Mouse (Mus musculus) heart, embryonic 14.5 days (tissue): Measurements from ENCODE around the gene Adcy2. TPM values are rescaled to one million over a fixed set of nuclear protein-coding genes. Genes with fewer than 3 reads are reported as not detected.
A peak's percentile ranks its signal among the peaks of the same experiment; 100 is the strongest.

ENCODE experiments used
- ATAC-seq: fragments of 200-750 bp; cut with Nextera tagmentation; 2 replicates; pipeline ENCODE4 v1.8.0; 2017; ENCODE audit warnings: low read depth, moderate TSS enrichment; ENCODE audit not compliant: insufficient number of reproducible peaks, insufficient read depth, low FRiP score
- H3K27ac ChIP-seq, 2 experiments: fragments of 200-500 bp in 1 of 2; fragments of 300-500 bp in 1 of 2; sonication (generic) in 1 of 2; replicated peaks in 1 of 2; 2 replicates each; pipeline ENCODE4 v1.5.1; 2012 to 2014; ENCODE audit warnings: low read depth in 2 of 2, low read length in 2 of 2, control low read depth in 1 of 2, mild to moderate bottlenecking in 1 of 2, mixed read lengths in 1 of 2; ENCODE audit not compliant: control insufficient read depth in 1 of 2, insufficient read depth in 1 of 2
- H3K27me3 ChIP-seq: fragments of 300-500 bp; sonication (generic); 2 replicates; pipeline ENCODE4 v1.6.1; 2014; ENCODE audit warnings: mild to moderate bottlenecking, low read length, control low read depth; ENCODE audit not compliant: control insufficient read depth, insufficient read depth
- H3K36me3 ChIP-seq: fragments of 300-500 bp; sonication (generic); 2 replicates; pipeline ENCODE4 v1.6.1; 2014; ENCODE audit warnings: mild to moderate bottlenecking, control low read depth, low read length, mixed read lengths; ENCODE audit not compliant: control insufficient read depth, insufficient read depth
- H3K4me1 ChIP-seq, 2 experiments: fragments of 200-500 bp in 1 of 2; fragments of 300-500 bp in 1 of 2; sonication (generic) in 1 of 2; 2 replicates each; pipeline ENCODE4 v1.6.1; 2012 to 2014; ENCODE audit warnings: low read length in 2 of 2, control low read depth in 1 of 2, mixed read lengths in 1 of 2; ENCODE audit not compliant: control insufficient read depth in 2 of 2, insufficient read depth in 2 of 2
- H3K4me2 ChIP-seq: fragments of 300-500 bp; sonication (generic); 2 replicates; pipeline ENCODE4 v1.6.1; 2014; ENCODE audit warnings: mild to moderate bottlenecking, low read length
- H3K4me3 ChIP-seq, 2 experiments: fragments of 200-500 bp in 1 of 2; fragments of 300-500 bp in 1 of 2; sonication (generic) in 1 of 2; 2 replicates each; pipeline ENCODE4 v1.5.1; 2012 to 2014; ENCODE audit warnings: low read length in 2 of 2, mild to moderate bottlenecking in 2 of 2, control low read depth in 1 of 2, low read depth in 1 of 2, moderate library complexity in 1 of 2; ENCODE audit not compliant: control insufficient read depth in 1 of 2, insufficient read depth in 1 of 2
- H3K9ac ChIP-seq: fragments of 300-500 bp; sonication (generic); 2 replicates; pipeline ENCODE4 v1.6.1; 2014; ENCODE audit warnings: mild to moderate bottlenecking, low read length
- H3K9me3 ChIP-seq: fragments of 300-500 bp; sonication (generic); 2 replicates; pipeline ENCODE4 v1.6.1; 2016; ENCODE audit warnings: low read length, control low read depth; ENCODE audit not compliant: control insufficient read depth
- WGBS: fragments of 180-500 bp; shearing (Covaris S2); extraction: QIAGEN DNeasy Blood & Tissue Kit; methylation state at CpG from one replicate; pipeline ENCODE4 v1.1.7; 2014; 5-methylcytosine and 5-hydroxymethylcytosine counted together
- polyA plus RNA-seq: library from polyadenylated mRNA; unstranded; fragments of >200 nt; fragmentation: Nextera tagmentation; extraction: Ambion mirVana; gene quantifications from 2 replicates; pipeline ENCODE4 v1.2.1, GENCODE M21; 2014

Adcy2 gene
- polyA plus RNA-seq, 1 experiment from 2014 or later: 0.89 TPM

DNA sequence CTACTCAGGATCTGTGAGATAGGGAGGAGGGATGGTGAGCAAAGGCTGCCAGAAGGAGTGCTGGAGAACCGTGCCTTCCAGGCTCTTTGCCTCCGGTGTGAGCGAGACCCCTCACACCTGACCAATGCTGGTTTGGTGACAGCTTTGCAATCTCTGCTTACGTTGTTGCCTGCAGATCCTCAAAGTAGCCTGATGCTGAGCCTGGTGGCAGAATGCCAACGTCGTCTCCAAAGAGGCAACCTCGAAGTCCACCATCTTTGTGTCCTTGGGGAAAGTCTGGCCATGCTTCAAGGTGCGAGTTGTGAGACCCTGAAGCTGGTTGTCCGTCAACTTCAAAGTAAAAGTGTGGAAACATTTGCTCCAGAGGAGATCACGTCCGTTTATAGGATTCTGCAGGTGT lies 415.4 kb downstream of the Adcy2 start:
- H3K4me1 ChIP-seq: peaks cover 0 to 17% of the 10 kb centered on the region in 2 experiments; a peak in 2 of 4 replicates
- H3K9ac ChIP-seq: no peak overlapping the region
- no peaks in the 10 kb centered on the region for H3K9me3 ChIP-seq
- WGBS: 91% methylated on average over 11 of the region's 11 CpGs
- no peak overlapping the region for H3K4me3 ChIP-seq
- peaks cover 62% of the 10 kb centered on the region for H3K36me3 ChIP-seq
- no peaks in the 10 kb centered on the region for H3K27me3 ChIP-seq
- no peak overlapping the region for H3K27ac ChIP-seq
- H3K4me2 ChIP-seq: no peak overlapping the region
- ATAC-seq: no peak

DNA sequence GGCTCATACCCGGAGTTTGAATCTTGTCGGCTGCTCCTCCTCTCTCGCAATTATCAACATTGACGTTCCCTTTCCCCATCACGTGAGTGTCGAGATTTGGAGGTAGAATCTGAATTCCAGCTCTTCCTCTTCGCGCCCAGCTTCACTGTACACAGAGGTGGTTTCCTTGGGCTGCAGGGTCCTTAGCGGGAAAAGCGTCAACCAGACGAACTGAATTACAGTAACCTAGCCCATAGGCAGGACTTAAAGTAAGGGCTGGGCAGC lies 416.9 kb downstream of the Adcy2 start:
- Histone ChIP-seq H3K4me3 (peak overlapping the region; percentile 79 to 88), H3K27ac (peak overlapping the region; percentile 30 to 78), H3K36me3 (peaks cover 61% of the 10 kb centered on the region), H3K4me1 (peaks cover 0 to 17% of the 10 kb centered on the region in 2 experiments; a peak in 2 of 4 replicates), H3K9ac (peak overlapping the region; percentile 92), H3K9me3 (no peaks in the 10 kb centered on the region), H3K27me3 (no peaks in the 10 kb centered on the region), H3K4me2 (peak overlapping the region; percentile 92)
- WGBS: under 1% methylated on average over 11 of the region's 11 CpGs
- ATAC-seq: no peak

DNA sequence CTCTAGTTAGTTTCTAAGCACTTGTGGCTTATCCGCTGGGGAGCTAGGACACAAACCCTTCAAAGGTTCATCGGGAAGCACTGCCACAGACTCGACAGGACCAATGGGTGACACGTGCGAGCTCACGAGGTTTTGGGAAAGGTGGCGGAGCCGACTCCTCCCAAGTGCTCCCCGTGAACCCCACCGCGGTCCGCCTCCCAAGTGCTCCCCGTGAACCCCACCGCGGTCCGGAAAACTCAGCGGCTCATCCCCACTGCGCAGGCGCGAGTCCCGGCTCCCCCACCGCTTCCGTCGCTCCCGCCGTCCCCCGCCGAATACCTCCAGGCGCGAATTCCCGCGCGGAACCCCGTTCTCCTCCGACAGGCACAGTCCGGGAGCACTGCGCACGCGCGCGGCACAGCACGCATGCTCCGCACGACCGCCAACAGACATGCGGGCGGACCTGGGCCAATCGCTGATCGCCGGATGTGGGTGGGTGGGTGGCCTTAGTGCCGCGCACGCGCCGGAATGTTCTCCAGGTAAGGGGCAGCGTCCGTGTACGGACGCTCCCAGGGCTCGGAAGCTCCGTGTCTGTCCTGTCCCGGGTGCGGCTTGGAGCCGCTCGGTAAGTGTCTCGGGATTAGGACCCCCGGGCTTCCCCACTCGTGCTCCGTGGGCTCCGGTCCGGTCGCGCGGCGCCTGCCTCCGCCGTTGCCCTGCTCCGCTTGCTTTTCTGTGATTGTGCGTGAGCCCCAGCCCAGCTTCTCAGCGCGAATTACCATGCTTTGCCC lies 417.4 kb downstream of the Adcy2 start, which contains the start of the genes Mtrr and Fastkd3:
Gene Mtrr (minus strand): TSS at position 403 of the 770 bp plus-strand sequence.
Gene Fastkd3 (plus strand): TSS at position 488 of the 770 bp plus-strand sequence.
- H3K27me3 ChIP-seq: no peaks in the 10 kb centered on the region
- H3K9me3 ChIP-seq: no peaks in the 10 kb centered on the region
- H3K36me3 ChIP-seq: peaks cover 61% of the 10 kb centered on the region
- ATAC-seq: peak; percentile 99
- peak within 1 kb of the TSS; percentile 79 to 88 for H3K4me3 ChIP-seq
- H3K4me1 ChIP-seq: peaks cover 0 to 17% of the 10 kb centered on the region in 2 experiments; a peak in 2 of 4 replicates
- WGBS: under 1% methylated on average over 74 of the region's 81 CpGs
- peak within 1 kb of the TSS; percentile 92 for H3K4me2 ChIP-seq
- H3K9ac ChIP-seq: peak within 1 kb of the TSS; percentile 92
- peak within 1 kb of the TSS; percentile 57 to 78 for H3K27ac ChIP-seq

DNA sequence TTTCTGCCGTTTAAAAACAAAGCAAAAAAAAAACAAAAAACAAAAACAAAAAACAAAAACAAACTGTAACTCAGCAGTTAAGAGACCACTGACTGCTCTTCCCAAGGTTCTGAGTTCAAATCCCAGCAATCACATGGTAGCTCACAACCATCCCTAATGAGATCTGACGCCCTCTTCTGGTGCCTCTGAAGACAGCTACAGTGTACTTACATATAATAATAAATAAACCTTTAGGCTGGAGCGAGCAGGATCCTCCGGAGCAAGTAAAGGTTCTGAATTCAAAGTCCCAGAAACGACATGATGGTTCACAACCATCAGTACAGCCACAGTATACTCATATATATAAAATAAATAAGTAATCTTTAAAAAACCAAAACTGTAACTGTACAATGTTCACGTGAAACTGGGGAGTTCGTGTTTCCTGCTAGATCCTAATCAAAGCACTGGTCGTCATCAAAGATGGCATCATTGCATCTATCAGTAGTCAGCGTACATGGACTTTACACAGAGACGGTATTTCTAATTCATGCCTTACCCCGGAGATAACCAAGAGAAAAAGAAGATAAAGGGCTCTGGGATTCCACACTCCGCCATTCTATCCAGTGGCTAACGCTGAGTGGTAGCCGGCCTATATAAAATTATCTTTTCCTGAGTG lies 418.1 kb downstream of the Adcy2 start:
- H3K9me3 ChIP-seq: no peaks in the 10 kb centered on the region
- peak overlapping the region; percentile 92 for H3K4me2 ChIP-seq
- peak overlapping the region; percentile 79 to 88 for H3K4me3 ChIP-seq
- ATAC-seq: peak; percentile 1; the same call in 1 of the 2 replicates
- no peaks in the 10 kb centered on the region for H3K27me3 ChIP-seq
- H3K36me3 ChIP-seq: peaks cover 61% of the 10 kb centered on the region
- peaks cover 0 to 17% of the 10 kb centered on the region in 2 experiments; a peak in 2 of 4 replicates for H3K4me1 ChIP-seq
- peak overlapping the region; percentile 92 for H3K9ac ChIP-seq
- 23% methylated on average over 14 of the region's 14 CpGs for WGBS
- peak overlapping the region; percentile 57 to 78 for H3K27ac ChIP-seq

DNA sequence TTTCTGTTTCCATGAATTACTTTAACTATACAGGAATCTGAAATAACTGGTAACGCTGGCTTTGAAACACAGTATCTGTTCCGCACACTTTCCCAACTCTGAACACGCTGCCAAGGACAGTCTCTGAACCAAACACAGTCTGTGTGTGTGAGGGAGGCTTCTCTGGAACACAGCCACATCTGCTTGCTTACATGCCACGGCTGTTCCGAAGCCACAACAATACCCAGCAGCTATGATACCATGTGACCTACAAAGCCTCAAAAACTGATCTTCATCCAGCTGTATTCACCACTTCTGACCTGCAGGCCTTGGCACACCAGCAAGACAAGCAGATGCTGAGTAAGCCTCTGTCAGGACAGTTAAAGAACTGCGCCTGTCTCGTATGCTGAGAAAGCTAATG lies 421.4 kb downstream of the Adcy2 start:
- no peak overlapping the region for H3K4me2 ChIP-seq
- H3K9ac ChIP-seq: no peak overlapping the region
- H3K36me3 ChIP-seq: peaks cover 52% of the 10 kb centered on the region
- WGBS: 88% methylated on average over 7 of the region's 7 CpGs
- H3K27ac ChIP-seq: no peak overlapping the region
- H3K9me3 ChIP-seq: no peaks in the 10 kb centered on the region
- H3K4me3 ChIP-seq: no peak overlapping the region
- peaks cover 8 to 25% of the 10 kb centered on the region in 2 experiments for H3K4me1 ChIP-seq
- H3K27me3 ChIP-seq: no peaks in the 10 kb centered on the region
- ATAC-seq: no peak

DNA sequence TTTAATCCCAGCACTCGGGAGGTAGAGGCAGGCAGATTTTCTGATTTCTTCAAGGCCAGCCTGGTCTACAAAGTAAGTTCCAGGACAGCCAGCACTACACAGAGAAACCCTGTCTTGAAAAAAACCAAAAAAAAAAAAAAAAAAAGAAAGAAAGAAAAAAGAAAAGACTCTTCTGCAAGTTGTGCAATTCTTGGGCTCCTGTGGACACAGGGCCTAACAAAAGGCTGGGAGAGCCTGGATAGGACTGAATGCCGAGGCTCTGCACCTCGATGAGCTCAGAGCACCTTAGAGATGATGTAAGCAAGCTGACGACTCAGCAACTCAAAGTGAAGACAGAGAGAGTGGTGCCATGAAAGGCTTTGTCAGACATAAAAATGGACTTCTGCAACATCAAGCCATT lies 424.9 kb downstream of the Adcy2 start:
- peaks cover 74% of the 10 kb centered on the region for H3K36me3 ChIP-seq
- no peak overlapping the region for H3K4me3 ChIP-seq
- H3K27ac ChIP-seq: peak overlapping the region in 1 of 2 experiments; percentile 93; a peak in 1 of 4 replicates
- H3K9ac ChIP-seq: no peak overlapping the region
- WGBS: 58% methylated on average over 4 of the region's 4 CpGs
- H3K4me2 ChIP-seq: no peak overlapping the region
- H3K27me3 ChIP-seq: no peaks in the 10 kb centered on the region
- H3K4me1 ChIP-seq: peaks cover 14 to 25% of the 10 kb centered on the region in 2 experiments
- H3K9me3 ChIP-seq: no peaks in the 10 kb centered on the region
- no peak for ATAC-seq

DNA sequence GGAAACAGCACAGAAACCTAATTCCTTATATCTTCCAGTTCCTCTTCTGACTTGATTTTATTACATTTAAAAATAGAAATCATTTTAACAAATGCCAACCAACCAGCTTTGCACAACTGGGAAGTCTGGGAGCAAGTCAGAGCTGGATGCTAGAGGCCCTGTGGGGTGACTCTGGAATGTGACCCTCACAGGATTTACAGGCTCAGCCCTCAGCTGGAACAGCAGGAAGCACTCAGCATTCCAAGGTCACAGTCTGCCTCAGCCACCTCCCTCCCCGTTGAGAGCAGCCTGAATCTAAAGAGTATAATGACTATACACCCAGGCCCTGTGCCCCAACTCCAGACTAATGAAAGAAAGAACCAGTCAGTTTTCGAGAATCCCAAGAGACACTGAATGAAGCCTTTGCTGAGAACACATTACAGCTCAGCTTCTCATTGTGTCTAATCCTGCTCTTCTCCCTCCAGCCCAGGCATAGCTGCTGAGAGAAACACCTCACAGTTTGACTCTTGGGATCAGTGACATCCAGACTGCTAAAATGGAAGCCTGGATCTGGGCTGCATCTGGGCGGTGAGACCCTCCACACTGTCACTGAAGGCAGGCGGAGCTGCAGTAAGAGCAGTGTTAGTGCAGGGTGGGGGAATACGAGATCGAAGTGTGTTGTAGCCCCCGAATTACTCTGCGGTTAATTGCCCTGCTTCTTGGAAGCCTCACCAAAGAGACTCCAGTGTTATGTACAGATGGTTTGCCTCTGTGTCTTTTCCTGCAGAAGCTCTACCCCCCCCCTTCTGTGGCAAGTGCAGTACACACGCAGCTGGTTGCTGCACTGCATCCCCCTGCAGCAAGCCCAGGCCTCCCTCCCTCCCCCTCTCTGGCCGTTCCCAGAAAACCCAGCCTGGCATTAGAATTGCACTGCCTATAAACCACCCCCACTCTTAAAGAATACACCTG lies 426.1 kb downstream of the Adcy2 start:
- H3K27ac ChIP-seq: peak overlapping the region; percentile 93 to 95
- H3K4me1 ChIP-seq: peaks cover 14 to 25% of the 10 kb centered on the region in 2 experiments
- ATAC-seq: peak; percentile 70
- peak overlapping the region; percentile 42 for H3K4me2 ChIP-seq
- H3K36me3 ChIP-seq: peaks cover 75% of the 10 kb centered on the region
- no peaks in the 10 kb centered on the region for H3K27me3 ChIP-seq
- H3K9me3 ChIP-seq: no peaks in the 10 kb centered on the region
- H3K9ac ChIP-seq: peak overlapping the region; percentile 44
- H3K4me3 ChIP-seq: no peak overlapping the region
- WGBS: 47% methylated on average over 10 of the region's 10 CpGs
